Mouse (Mus musculus): ENCODE data around the gene Tent5a.
A peak's percentile ranks its signal among the peaks of the same experiment; 100 is the strongest.

Gene Tent5a

GRCm38 (mm10) chr9:85327242-85328211, at the start of gene Tent5a:
Gene Tent5a (minus strand): TSS chr9:85327348.
- peak; percentile 88 for DNase-seq (ENCODE audit: low spot score)

- DNase-seq (ENCODE audit: low spot score): no peak
These were observed 49.6 kb upstream of the Tent5a start for GRCm38 (mm10) chr9:85376643-85377307.

GRCm38 (mm10) chr9:85375152-85375551, 48.0 kb upstream of the Tent5a start:
- DNase-seq (ENCODE audit: low spot score): no peak

GRCm38 (mm10) chr9:85372034-85372433, 44.9 kb upstream of the Tent5a start:
- DNase-seq (ENCODE audit: low spot score): no peak

GRCm38 (mm10) chr9:85369512-85369911, 42.4 kb upstream of the Tent5a start:
- no peak for DNase-seq (ENCODE audit: low spot score)

GRCm38 (mm10) chr9:85357154-85357860, 30.2 kb upstream of the Tent5a start:
- DNase-seq (ENCODE audit: low spot score): no peak

- no peak for DNase-seq (ENCODE audit: low spot score)
These were observed 28.4 kb upstream of the Tent5a start for GRCm38 (mm10) chr9:85355559-85355958.

- DNase-seq (ENCODE audit: low spot score): no peak
These were observed 20.8 kb upstream of the Tent5a start for GRCm38 (mm10) chr9:85347823-85348523.

GRCm38 (mm10) chr9:85342892-85343785, 16.0 kb upstream of the Tent5a start:
- DNase-seq (ENCODE audit: low spot score): no peak

- DNase-seq (ENCODE audit: low spot score): no peak
These were observed 13.2 kb upstream of the Tent5a start for GRCm38 (mm10) chr9:85340303-85340702.

GRCm38 (mm10) chr9:85336046-85336445, 8.9 kb upstream of the Tent5a start:
- DNase-seq (ENCODE audit: low spot score): no peak

GRCm38 (mm10) chr9:85331521-85331920, 4.4 kb upstream of the Tent5a start:
- DNase-seq (ENCODE audit: low spot score): no peak

GRCm38 (mm10) chr9:85328259-85328658, 1.1 kb upstream of the Tent5a start:
- DNase-seq (ENCODE audit: low spot score): peak; percentile 90

GRCm38 (mm10) chr9:85326292-85327241, 581 bp downstream of the Tent5a start:
- DNase-seq (ENCODE audit: low spot score): peak; percentile 55

- peak; percentile 44 for DNase-seq (ENCODE audit: low spot score)
These were observed 1.8 kb downstream of the Tent5a start for GRCm38 (mm10) chr9:85325201-85325868.

GRCm38 (mm10) chr9:85324158-85324875, 2.8 kb downstream of the Tent5a start:
- no peak for DNase-seq (ENCODE audit: low spot score)

- no peak for DNase-seq (ENCODE audit: low spot score)
These were observed 6.8 kb downstream of the Tent5a start for GRCm38 (mm10) chr9:85320167-85320951.

- no peak for DNase-seq (ENCODE audit: low spot score)
These were observed 11.0 kb downstream of the Tent5a start for GRCm38 (mm10) chr9:85316122-85316521.

Measured in embryo, embryonic 10.5 days (tissue).